Mouse (Mus musculus) left cerebral cortex, postnatal 4 days (tissue): ENCODE measurements around the gene Diras1. TPM values are rescaled to one million over a fixed set of nuclear protein-coding genes. Genes with fewer than 3 reads are reported as not detected.
"Not testable (repeated sequence)": the region's sequence is repeated elsewhere in the genome, so short reads cannot be mapped to it uniquely, and the experiment has no call there.

Experiments
- DNase-seq: peaks from one replicate; pipeline ENCODE4 v3.0.0-alpha.2; 2022
- intact Hi-C: fragments of 180-260 bp; cut with DNase I; formaldehyde crosslinking; loops from one replicate; pipeline ENCODE4 v1.15.1; 2025
- total RNA-seq, 2 experiments: library from RNA; stranded (reverse); gene quantifications; 2 replicates each; pipeline ENCODE4 v1.2.3; 2021

Diras1 gene
- total RNA-seq, 2 experiments from 2014 or later = 104 to 111 TPM

GRCm38 (mm10) chr10:80999362-81000196 is 25.9 kb downstream of the Diras1 start:
- intact Hi-C loops = loop anchor here (5.0 kb wide), 2 partner anchors 38 to 172 kb away; partner anchors contain the start of genes Oaz1 and Slc39a3
- DNase-seq = peak; percentile 83

GRCm38 (mm10) chr10:80998778-80999177 is 26.7 kb downstream of the Diras1 start:
- peak; percentile 58 for DNase-seq
- intact Hi-C loops = loop anchor here (5.0 kb wide), 1 partner anchor 171 kb away; the partner anchor contains the start of gene Oaz1

GRCm38 (mm10) chr10:80998021-80998420 is 27.4 kb downstream of the Diras1 start:
- intact Hi-C loops = loop anchor here (5.0 kb wide), 1 partner anchor 171 kb away; the partner anchor contains the start of gene Oaz1

GRCm38 (mm10) chr10:80997332-80997731 is 28.1 kb downstream of the Diras1 start:
- intact Hi-C loops = loop anchor here (5.0 kb wide), 1 partner anchor 170 kb away; the partner anchor contains the start of gene Oaz1
- no peak for DNase-seq

More at GRCm38 (mm10) chr10:80998021-80998420, 27.4 kb downstream of the Diras1 start:
- DNase-seq = no peak

GRCm38 (mm10) chr10:80996501-80996900 is 29.0 kb downstream of the Diras1 start:
- intact Hi-C loops = loop anchor here (5.0 kb wide), 1 partner anchor 169 kb away; the partner anchor contains the start of gene Oaz1
- DNase-seq = no peak

- intact Hi-C loops = loop anchor here (5.0 kb wide), 1 partner anchor 168 kb away; the partner anchor contains the start of gene Oaz1
- peak; percentile 82 for DNase-seq
Observed at GRCm38 (mm10) chr10:80995091-80995632, 30.3 kb downstream of the Diras1 start.

GRCm38 (mm10) chr10:80994621-80995020 is 30.8 kb downstream of the Diras1 start:
- intact Hi-C loops = loop anchor here (5.0 kb wide), 1 partner anchor 167 kb away; the partner anchor contains the start of gene Oaz1
- DNase-seq = no peak

GRCm38 (mm10) chr10:80993276-80993675 is 32.2 kb downstream of the Diras1 start:
- intact Hi-C loops = no loop called here
- no peak for DNase-seq

- no peak for DNase-seq
- intact Hi-C loops = loop anchor here (2.0 kb wide), 1 partner anchor 63 kb away; no protein-coding TSS in a partner anchor
Observed at GRCm38 (mm10) chr10:80991945-80992344, 33.5 kb downstream of the Diras1 start.

GRCm38 (mm10) chr10:80991007-80991406 is 34.5 kb downstream of the Diras1 start:
- DNase-seq = no peak
- intact Hi-C loops = loop anchor here (2.0 kb wide), 1 partner anchor 62 kb away; no protein-coding TSS in a partner anchor

GRCm38 (mm10) chr10:80990406-80990805 is 35.1 kb downstream of the Diras1 start:
- intact Hi-C loops = loop anchor here (2.0 kb wide), 1 partner anchor 62 kb away; no protein-coding TSS in a partner anchor

GRCm38 (mm10) chr10:80989854-80990253 is 35.6 kb downstream of the Diras1 start:
- DNase-seq = not testable (repeated sequence)
- intact Hi-C loops = loop anchor here (2.0 kb wide), 1 partner anchor 61 kb away; no protein-coding TSS in a partner anchor

More at GRCm38 (mm10) chr10:80990406-80990805, 35.1 kb downstream of the Diras1 start:
- no peak for DNase-seq

- intact Hi-C loops = no loop called here
Observed at GRCm38 (mm10) chr10:80989446-80989845, 36.0 kb downstream of the Diras1 start.

GRCm38 (mm10) chr10:80987709-80988441 is 37.6 kb downstream of the Diras1 start:
- DNase-seq = peak; percentile 88
- intact Hi-C loops = no loop called here

More at GRCm38 (mm10) chr10:80989446-80989845, 36.0 kb downstream of the Diras1 start:
- no peak for DNase-seq

- no peak for DNase-seq
- intact Hi-C loops = no loop called here
Observed at GRCm38 (mm10) chr10:80986754-80987153, 38.7 kb downstream of the Diras1 start.

- intact Hi-C loops = no loop called here
- no peak for DNase-seq
Observed at GRCm38 (mm10) chr10:80985970-80986701, 39.3 kb downstream of the Diras1 start.

GRCm38 (mm10) chr10:80985241-80985969 is 40.1 kb downstream of the Diras1 start:
- intact Hi-C loops = no loop called here

GRCm38 (mm10) chr10:80984223-80984622 is 41.2 kb downstream of the Diras1 start:
- intact Hi-C loops = no loop called here
- DNase-seq = no peak

More at GRCm38 (mm10) chr10:80985241-80985969, 40.1 kb downstream of the Diras1 start:
- DNase-seq = no peak

- intact Hi-C loops = no loop called here
- DNase-seq = no peak
Observed at GRCm38 (mm10) chr10:80982381-80982780, 43.1 kb downstream of the Diras1 start.
